Mouse (Mus musculus) forebrain, embryonic 15.5 days (tissue): ENCODE measurements at regions not wholly inside any gene's neighbourhood (a gene's known extent, or its start where the extent isn't known, plus 50 kb on each side); places are given as distances from the start of the nearest gene placed in this dataset.
"Not testable (repeated sequence)": the region's sequence is repeated elsewhere in the genome, so short reads cannot be mapped to it uniquely, and the experiment has no call there.

Experiments used
- ATAC-seq: fragments of 200-750 bp; cut with Nextera tagmentation; replicated peaks from 2 replicates; pipeline ENCODE4 v1.8.0; 2017; ENCODE audit warnings: mild to moderate bottlenecking, moderate TSS enrichment, moderate library complexity
- H3K27ac ChIP-seq: fragments of 300-500 bp; sonication (generic); replicated peaks from 2 replicates; pipeline ENCODE4 v1.5.1; 2015; ENCODE audit warnings: mild to moderate bottlenecking, inconsistent platforms
- H3K27me3 ChIP-seq: fragments of 300-500 bp; sonication (generic); 2 replicates; pipeline ENCODE4 v1.6.1; 2015; ENCODE audit warnings: inconsistent platforms
- H3K36me3 ChIP-seq: fragments of 300-500 bp; sonication (generic); 2 replicates; pipeline ENCODE4 v1.6.1; 2015; ENCODE audit warnings: mild to moderate bottlenecking, inconsistent platforms
- H3K4me1 ChIP-seq: fragments of 300-500 bp; sonication (generic); 2 replicates; pipeline ENCODE4 v1.6.1; 2015; ENCODE audit warnings: inconsistent platforms
- H3K4me2 ChIP-seq: fragments of 300-500 bp; sonication (generic); replicated peaks from 2 replicates; pipeline ENCODE4 v1.6.1; 2015; ENCODE audit warnings: mild to moderate bottlenecking, inconsistent platforms
- H3K4me3 ChIP-seq: fragments of 300-500 bp; sonication (generic); 2 replicates; pipeline ENCODE4 v1.5.1; 2015; ENCODE audit warnings: mild to moderate bottlenecking, inconsistent platforms
- H3K9ac ChIP-seq: fragments of 300-500 bp; sonication (generic); replicated peaks from 2 replicates; pipeline ENCODE4 v1.6.1; 2015; ENCODE audit warnings: mild to moderate bottlenecking, inconsistent platforms
- H3K9me3 ChIP-seq: fragments of 300-500 bp; sonication (generic); 2 replicates; pipeline ENCODE4 v1.6.1; 2016; ENCODE audit warnings: inconsistent platforms
- WGBS: fragments of 180-500 bp; shearing (Covaris S2); methylation state at CpG from one replicate; pipeline ENCODE4 v1.1.7; 2015; ENCODE audit warnings: mixed read lengths; 5-methylcytosine and 5-hydroxymethylcytosine counted together

- H3K4me1 ChIP-seq, H3K36me3 ChIP-seq, H3K9me3 ChIP-seq, H3K27ac ChIP-seq, H3K27me3 ChIP-seq, H3K4me3 ChIP-seq, H3K9ac ChIP-seq, H3K4me2 ChIP-seq, ATAC-seq: not testable (repeated sequence)
- 38% methylated on average over 3 of the region's 3 CpGs for WGBS
Measured at GRCm38 (mm10) chr12:20928966-20929365, 61.3 kb upstream of the Asap2 start.
